Mouse (Mus musculus): ENCODE measurements at regions not wholly inside any gene's neighbourhood (a gene's known extent, or its start where the extent isn't known, plus 50 kb on each side); places are given as distances from the start of the nearest gene placed in this dataset.

DNA sequence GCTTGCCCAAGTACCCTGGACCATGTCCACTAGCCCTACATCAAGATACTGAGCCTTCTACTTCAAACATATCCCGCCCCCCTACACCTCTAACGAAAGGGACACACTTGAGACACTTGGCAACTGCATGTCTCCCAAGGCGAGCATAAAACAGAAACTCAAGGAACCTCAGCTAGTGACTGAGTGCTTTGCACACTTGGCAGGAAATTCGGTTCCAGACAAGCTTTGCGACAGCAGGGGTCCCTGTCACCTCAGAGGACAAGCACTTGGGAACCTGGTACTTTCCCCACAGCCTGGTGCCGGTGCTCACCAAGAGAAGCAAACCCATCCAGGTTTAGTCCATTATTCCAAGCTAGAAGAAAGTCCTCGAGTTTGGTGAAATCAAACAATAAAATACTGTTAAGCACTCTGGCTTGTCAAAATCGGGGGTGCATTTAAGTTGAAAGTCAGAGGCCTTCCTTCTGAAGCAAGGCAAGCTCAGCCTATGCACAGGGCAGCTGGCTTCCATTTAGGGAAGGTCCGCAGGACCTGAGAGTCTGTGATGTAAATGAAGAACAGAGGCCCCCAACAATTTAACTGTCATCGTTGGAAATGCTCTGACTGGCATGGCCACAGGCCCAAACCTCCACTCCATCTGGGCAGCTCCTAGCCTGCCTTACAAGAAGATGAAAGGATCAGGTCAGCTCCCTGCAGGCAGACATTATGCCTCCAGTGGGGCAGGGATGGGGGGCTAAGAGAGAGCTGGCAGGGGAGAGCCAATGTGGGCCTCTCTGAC is 57.6 kb upstream of the Irx6 start:
- Histone ChIP-seq H3K9me3 (peaks cover 37% of the 10 kb centered on the region), H3K4me1 (peaks cover 4% of the 10 kb centered on the region; the same call in 1 of the 2 replicates), H3K27me3 (replicated peaks) (no peaks in the 10 kb centered on the region), H3K4me3 (replicated peaks) (no peak overlapping the region), H3K36me3 (replicated peaks; ENCODE audit: low read length) (no peaks in the 10 kb centered on the region)
- TF ChIP-seq FLI1 (IDR thresholded peaks at IDR 0.05; ENCODE audit: low read length) (no peak), GATA1 (IDR thresholded peaks at IDR 0.05; ENCODE audit: borderline replicate concordance, low read length) (no peak)

DNA sequence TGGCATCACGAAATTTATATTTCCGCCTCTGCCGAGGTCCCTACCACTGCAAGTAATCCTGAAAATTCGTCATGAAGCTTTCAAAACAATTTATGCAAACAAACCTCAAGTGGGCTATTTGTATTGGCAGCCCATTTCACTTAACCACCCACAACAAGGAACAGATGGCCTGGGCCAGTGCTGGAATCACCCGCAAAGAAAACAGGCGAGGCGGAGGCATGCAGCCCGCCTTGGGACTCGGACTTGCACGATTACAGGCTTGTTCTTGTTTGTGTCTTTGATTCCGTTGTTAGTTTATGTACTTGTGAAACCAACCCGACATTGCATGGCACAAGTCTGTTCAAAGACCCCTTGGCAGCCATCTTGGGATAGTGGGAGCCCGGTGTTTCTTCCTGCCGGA is 55.8 kb upstream of the Irx6 start:
- TF ChIP-seq FLI1 (IDR thresholded peaks at IDR 0.05; ENCODE audit: low read length) (no peak), GATA1 (IDR thresholded peaks at IDR 0.05; ENCODE audit: borderline replicate concordance, low read length) (no peak)
- Histone ChIP-seq H3K9me3 (peaks cover 37% of the 10 kb centered on the region), H3K4me1 (no peaks in the 10 kb centered on the region), H3K4me3 (replicated peaks) (no peak overlapping the region), H3K27me3 (replicated peaks) (no peaks in the 10 kb centered on the region), H3K36me3 (replicated peaks; ENCODE audit: low read length) (no peaks in the 10 kb centered on the region)

Measured in megakaryocyte, embryonic 14.5 days (primary cell).